Mouse (Mus musculus) B cell, adult (primary cell): ENCODE measurements around the gene Vsir. TPM values are rescaled to one million over a fixed set of nuclear protein-coding genes. Genes with fewer than 3 reads are reported as not detected.

Source experiments
- total RNA-seq: library from RNA; stranded (reverse); gene quantifications from 4 replicates; pipeline ENCODE4 v1.2.4, GENCODE M21; 2023; ENCODE audit not compliant: inconsistent age

Gene Vsir
- total RNA-seq = 18.2 to 30.0 TPM (median 25.2 TPM) in 4 replicates

DNA sequence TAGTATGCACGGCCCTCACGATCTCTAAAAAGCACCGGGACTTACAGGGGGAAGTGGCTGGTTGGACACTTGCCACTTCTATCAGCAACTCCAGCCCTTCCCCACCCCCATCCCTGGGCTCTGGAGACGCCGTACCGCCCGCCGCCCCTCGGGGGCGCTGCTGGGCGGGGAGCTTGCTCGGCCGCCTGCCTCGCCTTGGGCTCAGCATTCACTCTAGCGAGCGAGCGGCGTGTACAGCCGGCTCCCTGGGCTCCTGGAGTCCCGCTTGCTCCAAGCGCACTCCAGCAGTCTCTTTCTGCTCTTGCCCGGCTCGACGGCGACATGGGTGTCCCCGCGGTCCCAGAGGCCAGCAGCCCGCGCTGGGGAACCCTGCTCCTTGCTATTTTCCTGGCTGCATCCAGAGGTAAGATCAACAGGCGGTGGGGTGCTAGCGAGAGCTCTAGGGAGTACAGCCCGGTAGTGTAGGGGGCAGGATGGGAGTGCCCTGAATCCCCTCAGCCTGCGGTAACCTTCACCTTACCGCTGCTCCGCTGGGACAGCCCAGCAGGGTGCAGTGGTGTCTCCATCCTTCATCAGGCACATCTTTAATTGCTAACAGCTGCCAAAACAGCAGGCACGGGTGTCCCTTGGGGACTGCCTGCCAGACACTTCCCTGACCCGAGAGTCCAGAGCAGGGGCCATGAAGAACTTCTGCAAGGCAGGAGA, at the start of gene Vsir:
TSS of gene Vsir (plus strand) at position 151 of the 705 bp plus-strand sequence.

DNA sequence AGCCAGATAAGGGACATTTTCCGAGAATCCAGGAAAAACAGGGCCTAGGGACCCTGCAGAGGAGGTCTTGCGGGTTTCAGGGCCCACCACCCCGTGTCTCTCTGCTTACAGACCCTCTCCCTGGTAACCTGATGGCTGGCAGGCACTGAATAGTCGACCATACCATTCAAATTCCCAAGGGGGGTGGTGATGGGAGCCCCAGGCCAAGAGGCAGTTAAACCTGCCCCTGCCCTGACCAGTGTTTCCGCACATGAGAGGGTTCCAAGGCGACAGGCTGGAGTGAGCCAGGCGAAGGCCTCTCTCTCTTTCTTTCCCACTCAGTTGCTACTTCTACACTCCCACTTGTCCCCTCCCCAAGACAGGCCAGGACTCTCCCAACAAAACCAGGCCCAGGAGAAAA, 52.8 kb downstream of the Vsir start, which contains the start of gene Gm17455:
TSS of gene Gm17455 (plus strand) at position 278 of the 400 bp plus-strand sequence.

Other genes with a start within 250 kb of the Vsir start
- gene Spock2, start 240.6 kb upstream of the Vsir start, total RNA-seq = 1.0 to 1.7 TPM (median 1.3 TPM) in 4 replicates
- gene Chst3, start 127.6 kb upstream of the Vsir start, total RNA-seq = 137 to 151 TPM (median 142 TPM) in 4 replicates
- gene Psap, start 69.2 kb upstream of the Vsir start, total RNA-seq = 605 to 728 TPM (median 670 TPM) in 4 replicates
- not detected in 4 replicates for gene Gm17455, start 52.9 kb downstream of the Vsir start, total RNA-seq